Mouse (Mus musculus) frontal cortex, adult 2 months (tissue): ENCODE results near the gene Treml2. TPM values are rescaled to one million over a fixed set of nuclear protein-coding genes. Genes with fewer than 3 reads are reported as not detected.
"Not testable (repeated sequence)": the region's sequence is repeated elsewhere in the genome, so short reads cannot be mapped to it uniquely, and the experiment has no call there.

Source experiments
- DNase-seq, 2 experiments: peaks; one replicate each; pipeline ENCODE4 v3.0.0; 2022; ENCODE audit warnings: low spot score in 1 of 2; ENCODE audit errors: extremely low spot score in 1 of 2
- polyA plus RNA-seq: library from polyadenylated mRNA; depleted of rRNA; stranded (reverse); fragments of >200 nt; gene quantifications from 2 replicates; pipeline ENCODE4 v1.2.3, GENCODE M21; 2012; rRNA removed

Gene Treml2
- polyA plus RNA-seq, 1 experiment = 0.32 TPM

DNA sequence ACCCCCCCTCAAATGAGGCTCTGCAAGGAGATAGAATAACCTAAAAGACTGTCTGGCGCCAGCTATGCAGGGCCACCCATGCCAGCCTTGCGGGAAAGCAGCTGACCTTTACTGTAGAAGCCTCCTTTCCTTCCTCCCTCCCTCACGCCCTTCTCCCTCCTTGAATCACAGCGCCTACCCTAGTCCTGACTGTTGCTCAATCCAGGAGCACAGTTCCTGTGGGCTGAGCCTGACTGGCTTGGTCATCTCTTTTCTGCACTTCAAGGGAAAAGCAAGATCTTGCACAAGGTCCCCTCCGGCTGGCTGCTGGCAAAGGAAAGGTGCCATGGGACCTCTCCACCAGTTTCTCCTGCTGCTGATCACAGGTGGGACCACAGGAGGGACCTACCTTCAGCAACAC is 46.9 kb downstream of the Treml2 start, which contains the start of gene Trem2:
TSS of gene Trem2 (plus strand) at position 171 of the 400 bp plus-strand sequence.
- no peak for DNase-seq

DNA sequence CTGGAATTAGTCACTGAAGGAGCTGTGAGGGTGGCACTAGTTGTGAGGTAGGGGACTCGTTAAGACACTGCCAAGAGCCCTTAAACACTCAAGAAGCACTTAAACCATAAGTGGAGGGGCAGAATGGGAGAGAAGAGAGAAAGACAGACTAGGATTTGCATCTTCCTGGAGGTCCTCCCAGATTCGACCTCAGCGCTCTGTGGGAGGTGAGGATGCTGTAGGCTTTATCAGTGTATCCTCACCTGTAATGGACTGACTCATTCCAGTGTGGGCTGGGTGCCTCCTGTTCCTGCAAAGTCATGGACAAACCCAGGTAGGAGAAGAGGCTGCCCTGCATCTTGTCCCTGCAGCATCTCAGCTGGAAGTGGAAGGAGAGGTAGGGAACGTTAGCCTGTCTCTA is 47.5 kb downstream of the Treml2 start:
- peak in 1 of 2 experiments; percentile 35 for DNase-seq

GRCm38 (mm10) chr17:48347287-48347686 is 48.0 kb downstream of the Treml2 start:
- DNase-seq = no peak

DNA sequence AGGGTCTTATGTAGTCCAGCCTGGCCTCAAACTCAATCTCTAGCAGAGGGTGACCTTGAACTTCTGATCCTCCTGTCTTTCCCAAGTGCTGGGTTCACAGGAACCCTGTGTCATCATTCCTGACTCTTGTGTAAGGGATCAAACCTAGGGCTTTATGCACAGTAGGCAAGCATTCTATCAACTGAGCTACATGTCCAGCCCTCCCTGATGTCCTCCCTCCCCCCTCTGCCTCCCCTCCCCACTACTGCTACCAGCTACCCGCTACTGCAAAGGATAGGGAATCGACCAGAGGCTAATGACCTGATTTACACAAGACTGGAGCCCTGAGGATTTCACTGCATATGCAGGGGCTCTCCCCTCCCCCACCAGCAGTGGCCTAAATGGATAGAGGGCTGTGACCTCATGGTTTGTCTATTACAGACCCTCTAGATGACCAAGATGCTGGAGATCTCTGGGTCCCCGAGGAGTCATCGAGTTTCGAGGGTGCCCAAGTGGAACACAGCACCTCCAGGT is 51.4 kb downstream of the Treml2 start:
- no peak for DNase-seq

DNA sequence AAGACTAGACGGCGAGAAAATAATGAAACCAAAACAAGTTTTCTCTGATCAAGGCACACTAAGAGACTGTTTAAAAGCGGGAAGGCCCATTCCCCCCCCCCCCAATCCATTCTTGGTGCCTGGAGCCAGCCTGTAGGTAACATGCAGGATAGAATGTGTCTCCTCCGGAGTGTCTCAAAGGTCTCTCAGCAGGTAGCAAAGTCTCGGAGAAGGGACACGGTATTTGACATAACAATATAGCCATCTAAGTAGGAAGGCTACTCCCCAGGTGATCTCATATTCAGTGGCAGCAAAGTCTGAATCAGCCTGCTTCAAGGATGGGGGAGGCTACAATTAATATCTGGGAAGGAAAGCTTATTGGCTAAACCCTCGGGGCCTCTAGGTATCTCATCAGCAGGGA is 53.7 kb downstream of the Treml2 start:
- not testable (repeated sequence) for DNase-seq

- no peak for DNase-seq
Measured at GRCm38 (mm10) chr17:48355822-48356221, 56.5 kb downstream of the Treml2 start.

GRCm38 (mm10) chr17:48357892-48358291 is 58.6 kb downstream of the Treml2 start:
- no peak for DNase-seq

DNA sequence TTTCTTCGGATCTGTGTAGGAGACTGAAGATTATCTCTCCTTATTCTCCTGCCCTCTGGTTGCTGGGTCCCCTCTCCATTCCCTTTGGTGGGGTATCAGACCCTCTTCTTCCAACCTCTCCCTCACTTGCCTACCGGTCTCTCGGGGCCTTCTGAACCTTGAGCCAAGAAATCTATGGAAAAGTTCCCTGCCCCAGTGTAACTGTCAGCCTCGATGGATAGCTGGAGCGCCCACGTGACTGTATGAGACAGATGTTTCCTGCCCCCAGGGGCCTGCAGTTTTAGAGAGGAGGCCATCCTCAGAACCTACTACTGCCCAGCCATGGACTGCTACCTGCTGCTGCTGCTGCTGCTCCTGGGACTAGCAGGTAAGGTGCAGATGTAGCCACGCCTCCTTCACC is 60.3 kb downstream of the Treml2 start, which contains the start of gene Treml1:
TSS of gene Treml1 (plus strand) at position 301 of the 400 bp plus-strand sequence.
- DNase-seq = no peak

DNA sequence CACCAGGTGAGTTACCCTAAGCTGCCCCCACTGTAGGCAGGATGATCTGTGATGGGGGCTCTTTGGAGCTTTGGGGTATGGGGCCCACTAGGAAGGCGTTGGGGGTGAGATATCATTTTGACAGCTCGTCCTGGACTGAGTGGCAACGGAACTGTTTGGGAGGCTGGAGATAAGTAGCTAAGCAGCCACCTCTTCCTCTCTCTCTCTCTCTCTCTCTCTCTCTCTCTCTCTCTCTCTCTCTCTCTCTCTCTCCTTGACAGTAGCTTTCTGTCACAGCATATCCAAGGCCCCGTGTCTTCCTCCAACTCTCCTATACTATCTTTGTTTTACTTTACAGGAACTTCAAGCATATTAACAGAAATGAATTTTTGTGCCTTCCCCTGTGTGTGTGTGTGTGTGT is 61.2 kb downstream of the Treml2 start:
- DNase-seq = no peak

Other genes with a start within 250 kb of the Treml2 start
- 0.15 and 0.42 TPM in 2 replicates for gene 1700067P10Rik, start 210.2 kb upstream of the Treml2 start, polyA plus RNA-seq
- gene 9830107B12Rik, start 153.2 kb upstream of the Treml2 start, polyA plus RNA-seq = not detected in 2 replicates
- not detected in 2 replicates for gene A530064D06Rik, start 132.2 kb upstream of the Treml2 start, polyA plus RNA-seq
- gene Trem1, start 66.7 kb upstream of the Treml2 start, polyA plus RNA-seq = not detected in 2 replicates
- gene Trem3, start 51.7 kb upstream of the Treml2 start, polyA plus RNA-seq = 0.11 and 0.18 TPM in 2 replicates
- gene Treml4, start 35.2 kb upstream of the Treml2 start, polyA plus RNA-seq = 0.04 and 0.21 TPM in 2 replicates
- 0.12 and 0.13 TPM in 2 replicates for gene B430306N03Rik, start 16.6 kb downstream of the Treml2 start, polyA plus RNA-seq
- gene Trem2, start 46.9 kb downstream of the Treml2 start, polyA plus RNA-seq = 32.8 and 34.9 TPM in 2 replicates
- 0.34 and 0.36 TPM in 2 replicates for gene Treml1, start 60.4 kb downstream of the Treml2 start, polyA plus RNA-seq
- gene Nfya, start 110.4 kb downstream of the Treml2 start, polyA plus RNA-seq = 31.2 and 35.5 TPM in 2 replicates
- 17.5 and 20.7 TPM in 2 replicates for gene Oard1, start 110.5 kb downstream of the Treml2 start, polyA plus RNA-seq
- 0.08 and 0.21 TPM in 2 replicates for gene Apobec2, start 133.4 kb downstream of the Treml2 start, polyA plus RNA-seq
- 0.06 TPM in 1 of 2 replicates, not detected in the other for gene Tspo2, start 152.0 kb downstream of the Treml2 start, polyA plus RNA-seq
- 0.08 TPM in 1 of 2 replicates, not detected in the other for gene Unc5cl, start 155.4 kb downstream of the Treml2 start, polyA plus RNA-seq